Mouse (Mus musculus): ENCODE results near the gene Zfy2.

The Zfy2 gene

GRCm38 (mm10) chrY:2170309-2170708 lies at the start of gene Zfy2:
Gene Zfy2 (minus strand): TSS chrY:2170409.
- TF ChIP-seq GATA4 (IDR thresholded peaks at IDR 0.05; ENCODE audit: insufficient replicate concordance, low read length), result no peak

All from liver, adult (tissue).